Mouse (Mus musculus) embryonic facial prominence, embryonic 15.5 days (tissue): ENCODE measurements around the gene Chp1. TPM values are rescaled to one million over a fixed set of nuclear protein-coding genes. Genes with fewer than 3 reads are reported as not detected.
"Not testable (repeated sequence)": the region's sequence is repeated elsewhere in the genome, so short reads cannot be mapped to it uniquely, and the experiment has no call there.

Source experiments
- ATAC-seq: fragments of 200-750 bp; cut with Nextera tagmentation; 2 replicates; pipeline ENCODE4 v1.8.0; 2017; ENCODE audit warnings: low read depth, moderate TSS enrichment; ENCODE audit not compliant: insufficient number of reproducible peaks, low FRiP score, low TSS enrichment
- H3K27ac ChIP-seq: fragments of 300-500 bp; sonication (generic); replicated peaks from 2 replicates; pipeline ENCODE4 v1.5.1; 2015; ENCODE audit warnings: mild to moderate bottlenecking, inconsistent platforms
- H3K27me3 ChIP-seq: fragments of 300-500 bp; sonication (generic); 2 replicates; pipeline ENCODE4 v1.6.1; 2015; ENCODE audit warnings: inconsistent platforms
- H3K36me3 ChIP-seq: fragments of 300-500 bp; sonication (generic); 2 replicates; pipeline ENCODE4 v1.6.1; 2015; ENCODE audit warnings: mild to moderate bottlenecking, inconsistent platforms
- H3K4me1 ChIP-seq: fragments of 300-500 bp; sonication (generic); 2 replicates; pipeline ENCODE4 v1.6.1; 2015; ENCODE audit warnings: inconsistent platforms
- H3K4me2 ChIP-seq: fragments of 300-500 bp; sonication (generic); replicated peaks from 2 replicates; pipeline ENCODE4 v1.6.1; 2015; ENCODE audit warnings: mild to moderate bottlenecking, inconsistent platforms
- H3K4me3 ChIP-seq: fragments of 300-500 bp; sonication (generic); replicated peaks from 2 replicates; pipeline ENCODE4 v1.5.1; 2015; ENCODE audit warnings: mild to moderate bottlenecking, inconsistent platforms
- H3K9ac ChIP-seq: fragments of 300-500 bp; sonication (generic); 2 replicates; pipeline ENCODE4 v1.6.1; 2015; ENCODE audit warnings: inconsistent platforms
- H3K9me3 ChIP-seq: fragments of 300-500 bp; sonication (generic); replicated peaks from 2 replicates; pipeline ENCODE4 v1.6.1; 2016; ENCODE audit warnings: inconsistent platforms
- WGBS: fragments of 180-500 bp; shearing (Covaris S2); methylation state at CpG from one replicate; pipeline ENCODE4 v1.1.7; 2015; 5-methylcytosine and 5-hydroxymethylcytosine counted together
- polyA plus RNA-seq: library from polyadenylated mRNA; unstranded; fragments of >200 nt; fragmentation: Nextera tagmentation; extraction: Ambion mirVana; gene quantifications from 2 replicates; pipeline ENCODE4 v1.2.1, GENCODE M21; 2015

Gene Chp1
- polyA plus RNA-seq: 69.3 and 70.3 TPM in 2 replicates

GRCm38 (mm10) chr2:119547522-119548370 is at the start of gene Chp1, which contains the start of gene Exd1:
TSS of gene Chp1 (plus strand) at chr2:119547697.
TSS of gene Exd1 (minus strand) at chr2:119547627.
- H3K9ac ChIP-seq: peak within 1 kb of the TSS; percentile 65
- H3K9me3 ChIP-seq: no peaks in the 10 kb centered on the region
- H3K4me2 ChIP-seq: peak within 1 kb of the TSS; percentile 79
- ATAC-seq: peak; percentile 99
- H3K36me3 ChIP-seq: no peaks in the 10 kb centered on the region
- WGBS: under 1% methylated on average over 57 of the region's 57 CpGs
- peak within 1 kb of the TSS; percentile 90 for H3K27ac ChIP-seq
- peak within 1 kb of the TSS; percentile 81 for H3K4me3 ChIP-seq
- no peaks in the 10 kb centered on the region for H3K27me3 ChIP-seq
- H3K4me1 ChIP-seq: peaks cover 12% of the 10 kb centered on the region

- H3K4me3 ChIP-seq: no peak overlapping the region
- no peak overlapping the region for H3K9ac ChIP-seq
- 84% methylated on average over 2 of the region's 2 CpGs for WGBS
- H3K9me3 ChIP-seq: no peaks in the 10 kb centered on the region
- no peak overlapping the region for H3K4me2 ChIP-seq
- no peak for ATAC-seq
- no peaks in the 10 kb centered on the region for H3K36me3 ChIP-seq
- no peaks in the 10 kb centered on the region for H3K27me3 ChIP-seq
- H3K27ac ChIP-seq: no peak overlapping the region
- no peaks in the 10 kb centered on the region for H3K4me1 ChIP-seq
Observed at GRCm38 (mm10) chr2:119498859-119499258, 48.6 kb upstream of the Chp1 start.

- 74% methylated on average over 2 of the region's 2 CpGs for WGBS
- no peak for ATAC-seq
- no peak overlapping the region for H3K9ac ChIP-seq
Observed at GRCm38 (mm10) chr2:119500965-119501652, 46.4 kb upstream of the Chp1 start.

GRCm38 (mm10) chr2:119507108-119507507 is 40.4 kb upstream of the Chp1 start:
- no peak overlapping the region for H3K9ac ChIP-seq
- H3K9me3 ChIP-seq: no peaks in the 10 kb centered on the region
- ATAC-seq: no peak
- H3K27me3 ChIP-seq: no peaks in the 10 kb centered on the region
- H3K36me3 ChIP-seq: no peaks in the 10 kb centered on the region
- no peak overlapping the region for H3K4me3 ChIP-seq
- no peaks in the 10 kb centered on the region for H3K4me1 ChIP-seq
- no peak overlapping the region for H3K4me2 ChIP-seq
- no peak overlapping the region for H3K27ac ChIP-seq

More at GRCm38 (mm10) chr2:119500965-119501652, 46.4 kb upstream of the Chp1 start:
- no peak overlapping the region for H3K4me2 ChIP-seq
- no peaks in the 10 kb centered on the region for H3K9me3 ChIP-seq
- H3K27me3 ChIP-seq: no peaks in the 10 kb centered on the region
- H3K4me3 ChIP-seq: no peak overlapping the region
- H3K4me1 ChIP-seq: no peaks in the 10 kb centered on the region
- H3K36me3 ChIP-seq: no peaks in the 10 kb centered on the region
- H3K27ac ChIP-seq: no peak overlapping the region

GRCm38 (mm10) chr2:119508518-119508917 is 39.0 kb upstream of the Chp1 start:
- H3K4me2 ChIP-seq, H3K4me1 ChIP-seq, H3K27me3 ChIP-seq, H3K9ac ChIP-seq, H3K9me3 ChIP-seq, H3K27ac ChIP-seq, H3K36me3 ChIP-seq, ATAC-seq, H3K4me3 ChIP-seq: not testable (repeated sequence)
- WGBS: 62% methylated on average over 7 of the region's 7 CpGs

- Histone ChIP-seq H3K4me2 (no peak overlapping the region), H3K4me3 (no peak overlapping the region), H3K9me3 (no peaks in the 10 kb centered on the region), H3K36me3 (no peaks in the 10 kb centered on the region), H3K27ac (no peak overlapping the region), H3K9ac (no peak overlapping the region), H3K4me1 (no peaks in the 10 kb centered on the region), H3K27me3 (no peaks in the 10 kb centered on the region)
- no peak for ATAC-seq
- WGBS: 79% methylated on average over 2 of the region's 2 CpGs
Observed at GRCm38 (mm10) chr2:119510856-119511255, 36.6 kb upstream of the Chp1 start.

- Histone ChIP-seq H3K4me1 (no peaks in the 10 kb centered on the region), H3K4me3 (no peak overlapping the region), H3K36me3 (no peaks in the 10 kb centered on the region), H3K27me3 (no peaks in the 10 kb centered on the region), H3K9ac (no peak overlapping the region), H3K27ac (no peak overlapping the region), H3K4me2 (no peak overlapping the region), H3K9me3 (no peaks in the 10 kb centered on the region)
- ATAC-seq: no peak
- WGBS: 80% methylated on average over 3 of the region's 3 CpGs
Observed at GRCm38 (mm10) chr2:119512292-119512691, 35.2 kb upstream of the Chp1 start.

- no peak for ATAC-seq
- 72% methylated on average over 3 of the region's 3 CpGs for WGBS
Observed at GRCm38 (mm10) chr2:119514026-119514522, 33.4 kb upstream of the Chp1 start.

GRCm38 (mm10) chr2:119516811-119517210 is 30.7 kb upstream of the Chp1 start:
- 42% methylated on average over 5 of the region's 5 CpGs for WGBS
- Histone ChIP-seq H3K27me3 (no peaks in the 10 kb centered on the region), H3K36me3 (no peaks in the 10 kb centered on the region), H3K4me1 (no peaks in the 10 kb centered on the region), H3K4me2 (no peak overlapping the region), H3K9ac (no peak overlapping the region), H3K9me3 (no peaks in the 10 kb centered on the region), H3K27ac (no peak overlapping the region), H3K4me3 (no peak overlapping the region)
- ATAC-seq: no peak

More at GRCm38 (mm10) chr2:119514026-119514522, 33.4 kb upstream of the Chp1 start:
- no peak overlapping the region for H3K4me3 ChIP-seq
- H3K27ac ChIP-seq: no peak overlapping the region
- H3K9ac ChIP-seq: no peak overlapping the region
- H3K4me2 ChIP-seq: no peak overlapping the region
- no peaks in the 10 kb centered on the region for H3K36me3 ChIP-seq
- H3K9me3 ChIP-seq: no peaks in the 10 kb centered on the region
- H3K27me3 ChIP-seq: no peaks in the 10 kb centered on the region
- H3K4me1 ChIP-seq: no peaks in the 10 kb centered on the region

- H3K4me3 ChIP-seq: no peak overlapping the region
- no peak overlapping the region for H3K27ac ChIP-seq
- no peaks in the 10 kb centered on the region for H3K27me3 ChIP-seq
- no peaks in the 10 kb centered on the region for H3K4me1 ChIP-seq
- no peaks in the 10 kb centered on the region for H3K36me3 ChIP-seq
- ATAC-seq: no peak
- H3K9me3 ChIP-seq: no peaks in the 10 kb centered on the region
- WGBS: 65% methylated on average over 7 of the region's 7 CpGs
- no peak overlapping the region for H3K9ac ChIP-seq
- no peak overlapping the region for H3K4me2 ChIP-seq
Observed at GRCm38 (mm10) chr2:119520550-119520949, 26.9 kb upstream of the Chp1 start.

DNA sequence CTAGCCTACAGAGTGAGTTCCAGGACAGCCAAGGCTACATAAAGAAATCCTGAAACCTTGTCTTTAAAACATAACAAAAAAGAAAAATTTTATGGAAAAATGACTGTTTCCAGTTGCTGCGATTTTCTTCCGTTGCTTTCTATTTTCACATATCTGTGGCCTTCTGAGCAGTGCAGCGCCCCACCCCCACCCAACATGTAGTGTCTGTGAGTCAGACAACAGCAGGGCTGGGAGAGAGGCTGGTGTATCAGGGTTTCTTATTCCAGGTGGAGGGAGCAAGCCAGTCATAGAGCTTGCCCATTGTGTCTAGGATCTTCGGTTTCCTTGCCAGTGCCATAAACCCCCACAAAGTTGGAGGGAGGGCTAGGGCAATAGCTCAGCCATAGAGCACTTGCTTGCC is 23.7 kb upstream of the Chp1 start:
- 79% methylated on average over 4 of the region's 4 CpGs for WGBS
- Histone ChIP-seq H3K4me3 (no peak overlapping the region), H3K4me1 (no peaks in the 10 kb centered on the region), H3K4me2 (no peak overlapping the region), H3K27ac (no peak overlapping the region), H3K9me3 (no peaks in the 10 kb centered on the region), H3K36me3 (no peaks in the 10 kb centered on the region), H3K27me3 (no peaks in the 10 kb centered on the region), H3K9ac (no peak overlapping the region)
- no peak for ATAC-seq
